Mouse (Mus musculus) erythroblast, embryonic 14.5 days (primary cell): ENCODE data around the gene Cd83. TPM values are rescaled to one million over a fixed set of nuclear protein-coding genes. Genes with fewer than 3 reads are reported as not detected.

Experiments
- H3K27me3 ChIP-seq: 2 replicates; pipeline ENCODE4 v1.6.1; 2012; ENCODE audit warnings: inconsistent platforms; ENCODE audit not compliant: control insufficient read depth
- H3K36me3 ChIP-seq: 2 replicates; pipeline ENCODE4 v1.6.1; 2012; ENCODE audit warnings: mild to moderate bottlenecking, inconsistent platforms; ENCODE audit not compliant: control insufficient read depth
- H3K4me1 ChIP-seq: 2 replicates; pipeline ENCODE4 v1.6.1; 2012; ENCODE audit warnings: inconsistent platforms; ENCODE audit not compliant: control insufficient read depth
- H3K4me3 ChIP-seq: replicated peaks from 2 replicates; pipeline ENCODE3; 2012; ENCODE audit warnings: moderate library complexity, mild to moderate bottlenecking, inconsistent platforms
- H3K9me3 ChIP-seq: 2 replicates; pipeline ENCODE4 v1.6.1; 2012; ENCODE audit warnings: low read length, inconsistent platforms, mixed read lengths; ENCODE audit not compliant: control insufficient read depth
- GATA1 ChIP-seq: IDR thresholded peaks from 2 replicates; pipeline ENCODE4 v1.6.1; 2012; ENCODE audit warnings: low read length, inconsistent platforms, mixed read lengths
- TAL1 ChIP-seq: IDR thresholded peaks from 3 replicates; pipeline ENCODE4 v1.6.1; 2012; ENCODE audit warnings: low read length, inconsistent platforms, mixed read lengths
- polyA plus RNA-seq: library from polyadenylated mRNA; stranded (reverse); fragments of >175 nt; gene quantifications from 2 replicates; pipeline ENCODE4 v1.2.3, GENCODE M21; 2012

Gene Cd83
- polyA plus RNA-seq, 1 experiment = not detected

- no peaks in the 10 kb centered on the region for H3K4me1 ChIP-seq
- TF ChIP-seq GATA1 = no peak
- TF ChIP-seq TAL1 = no peak
- no peaks in the 10 kb centered on the region for H3K36me3 ChIP-seq
- no peak overlapping the region for H3K4me3 ChIP-seq
- no peaks in the 10 kb centered on the region for H3K9me3 ChIP-seq
- H3K27me3 ChIP-seq = no peaks in the 10 kb centered on the region
These were observed 30.0 kb upstream of the Cd83 start for GRCm38 (mm10) chr13:43754455-43755128.

GRCm38 (mm10) chr13:43755573-43755972 lies 29.0 kb upstream of the Cd83 start:
- H3K4me1 ChIP-seq = no peaks in the 10 kb centered on the region
- no peak for TF ChIP-seq TAL1
- no peak for TF ChIP-seq GATA1
- no peak overlapping the region for H3K4me3 ChIP-seq
- no peaks in the 10 kb centered on the region for H3K27me3 ChIP-seq
- no peaks in the 10 kb centered on the region for H3K9me3 ChIP-seq
- no peaks in the 10 kb centered on the region for H3K36me3 ChIP-seq

GRCm38 (mm10) chr13:43761156-43761855 lies 23.3 kb upstream of the Cd83 start:
- no peaks in the 10 kb centered on the region for H3K9me3 ChIP-seq
- H3K4me1 ChIP-seq = no peaks in the 10 kb centered on the region
- no peaks in the 10 kb centered on the region for H3K27me3 ChIP-seq
- H3K4me3 ChIP-seq = no peak overlapping the region
- TF ChIP-seq GATA1 (no peak), TAL1 (no peak)
- H3K36me3 ChIP-seq = no peaks in the 10 kb centered on the region

- Histone ChIP-seq H3K4me3 (no peak overlapping the region), H3K9me3 (no peaks in the 10 kb centered on the region), H3K4me1 (no peaks in the 10 kb centered on the region), H3K36me3 (no peaks in the 10 kb centered on the region), H3K27me3 (no peaks in the 10 kb centered on the region)
- TF ChIP-seq GATA1 = no peak
- no peak for TF ChIP-seq TAL1
These were observed 21.7 kb upstream of the Cd83 start for GRCm38 (mm10) chr13:43762901-43763300.

GRCm38 (mm10) chr13:43763301-43763994 lies 21.1 kb upstream of the Cd83 start:
- no peak overlapping the region for H3K4me3 ChIP-seq
- H3K27me3 ChIP-seq = no peaks in the 10 kb centered on the region
- no peak for TF ChIP-seq GATA1
- TF ChIP-seq TAL1 = no peak
- H3K4me1 ChIP-seq = no peaks in the 10 kb centered on the region
- H3K9me3 ChIP-seq = no peaks in the 10 kb centered on the region
- no peaks in the 10 kb centered on the region for H3K36me3 ChIP-seq

GRCm38 (mm10) chr13:43763995-43764579 lies 20.5 kb upstream of the Cd83 start:
- no peaks in the 10 kb centered on the region for H3K4me1 ChIP-seq
- TF ChIP-seq GATA1 (no peak), TAL1 (no peak)

GRCm38 (mm10) chr13:43765293-43765814 lies 19.2 kb upstream of the Cd83 start:
- no peaks in the 10 kb centered on the region for H3K27me3 ChIP-seq
- TF ChIP-seq GATA1 = no peak
- TF ChIP-seq TAL1 = no peak
- H3K36me3 ChIP-seq = no peaks in the 10 kb centered on the region
- no peaks in the 10 kb centered on the region for H3K9me3 ChIP-seq
- H3K4me1 ChIP-seq = no peaks in the 10 kb centered on the region
- H3K4me3 ChIP-seq = no peak overlapping the region

More at GRCm38 (mm10) chr13:43763995-43764579, 20.5 kb upstream of the Cd83 start:
- Histone ChIP-seq H3K9me3 (no peaks in the 10 kb centered on the region), H3K27me3 (no peaks in the 10 kb centered on the region), H3K4me3 (no peak overlapping the region), H3K36me3 (no peaks in the 10 kb centered on the region)

GRCm38 (mm10) chr13:43766786-43767680 lies 17.5 kb upstream of the Cd83 start:
- Histone ChIP-seq H3K4me1 (no peaks in the 10 kb centered on the region), H3K36me3 (no peaks in the 10 kb centered on the region), H3K4me3 (no peak overlapping the region), H3K9me3 (no peaks in the 10 kb centered on the region), H3K27me3 (no peaks in the 10 kb centered on the region)
- TF ChIP-seq GATA1 (no peak), TAL1 (no peak)
